Mouse (Mus musculus) embryonic facial prominence, embryonic 13.5 days (tissue): ENCODE measurements around the gene Rassf1. TPM values are rescaled to one million over a fixed set of nuclear protein-coding genes. Genes with fewer than 3 reads are reported as not detected.

ENCODE experiments used
- ATAC-seq: fragments of 200-750 bp; cut with Nextera tagmentation; 2 replicates; pipeline ENCODE4 v1.8.0; 2017; ENCODE audit warnings: low read depth; ENCODE audit not compliant: insufficient number of reproducible peaks, insufficient read depth, low FRiP score, low TSS enrichment
- H3K27ac ChIP-seq: fragments of 300-500 bp; sonication (generic); 2 replicates; pipeline ENCODE4 v1.5.1; 2015; ENCODE audit warnings: moderate library complexity, mild to moderate bottlenecking, inconsistent platforms
- H3K27me3 ChIP-seq: fragments of 300-500 bp; sonication (generic); 2 replicates; pipeline ENCODE4 v1.6.1; 2015; ENCODE audit warnings: mild to moderate bottlenecking, inconsistent platforms
- H3K36me3 ChIP-seq: fragments of 300-500 bp; sonication (generic); 2 replicates; pipeline ENCODE4 v1.6.1; 2015; ENCODE audit warnings: mild to moderate bottlenecking, inconsistent platforms
- H3K4me1 ChIP-seq: fragments of 300-500 bp; sonication (generic); 2 replicates; pipeline ENCODE4 v1.6.1; 2015; ENCODE audit warnings: inconsistent platforms
- H3K4me2 ChIP-seq: fragments of 300-500 bp; sonication (generic); 2 replicates; pipeline ENCODE4 v1.6.1; 2015; ENCODE audit warnings: moderate library complexity, mild to moderate bottlenecking, inconsistent platforms
- H3K4me3 ChIP-seq: fragments of 300-500 bp; sonication (generic); 2 replicates; pipeline ENCODE4 v1.5.1; 2015; ENCODE audit warnings: mild to moderate bottlenecking, inconsistent platforms
- H3K9ac ChIP-seq: fragments of 300-500 bp; sonication (generic); 2 replicates; pipeline ENCODE4 v1.6.1; 2015; ENCODE audit warnings: mild to moderate bottlenecking, inconsistent platforms
- H3K9me3 ChIP-seq: fragments of 300-500 bp; sonication (generic); 2 replicates; pipeline ENCODE4 v1.6.1; 2016; ENCODE audit warnings: inconsistent platforms
- WGBS: fragments of 180-500 bp; shearing (Covaris S2); methylation state at CpG from one replicate; pipeline ENCODE4 v1.1.7; 2015; ENCODE audit warnings: mixed read lengths; 5-methylcytosine and 5-hydroxymethylcytosine counted together
- polyA plus RNA-seq: library from polyadenylated mRNA; unstranded; fragments of >200 nt; fragmentation: Nextera tagmentation; extraction: Ambion mirVana; gene quantifications from 2 replicates; pipeline ENCODE4 v1.2.1, GENCODE M21; 2015

The Rassf1 gene
- polyA plus RNA-seq, 1 experiment from 2014 or later, result 68.5 TPM

DNA sequence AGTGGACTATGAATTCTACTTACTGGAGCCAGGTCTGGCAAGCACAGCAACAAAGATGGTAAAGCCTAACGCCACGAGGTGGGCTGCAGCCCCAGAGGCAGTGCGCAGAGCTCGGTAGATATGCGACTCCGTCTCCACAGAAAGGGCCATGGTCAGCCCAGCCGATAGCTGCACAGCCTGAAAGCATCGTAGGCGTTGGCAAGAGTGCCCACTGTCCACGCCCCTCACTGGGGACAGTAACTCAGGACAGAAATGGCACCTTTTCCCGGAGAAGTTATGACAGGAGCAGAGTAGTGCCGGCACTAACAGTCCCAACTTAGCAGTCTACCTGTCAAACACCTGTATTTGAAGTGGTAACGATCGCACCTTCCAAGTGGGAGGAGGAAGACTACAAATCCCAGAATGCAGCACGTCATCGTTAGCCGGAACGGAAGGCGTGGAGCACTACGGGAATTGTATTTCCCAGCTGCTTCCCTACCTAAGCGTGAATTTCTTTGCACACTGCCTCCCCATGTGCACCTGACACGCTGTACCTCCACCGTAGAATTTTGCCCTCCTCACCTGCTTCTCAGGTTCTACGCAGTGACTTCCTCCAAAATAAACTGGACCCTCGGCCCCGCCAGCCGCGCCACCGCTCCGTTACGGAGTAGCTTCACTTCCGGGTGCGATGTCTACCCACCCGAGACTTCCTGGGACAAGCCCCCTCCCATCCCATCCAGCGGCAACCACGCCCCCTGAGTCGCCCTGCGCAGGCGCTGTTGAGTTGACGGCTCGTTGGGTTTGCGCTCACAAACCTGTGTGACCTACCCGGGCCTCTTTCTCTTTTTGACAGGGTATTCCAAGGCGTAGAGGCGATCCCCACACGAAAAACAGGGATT lies 9.6 kb upstream of the Rassf1 start, which contains the start of the genes Cyb561d2 and Nprl2:
TSS of gene Cyb561d2 (minus strand) at position 720 of the 878 bp plus-strand sequence.
TSS of gene Nprl2 (plus strand) at position 753 of the 878 bp plus-strand sequence.
- Histone ChIP-seq H3K27ac (peak within 1 kb of the TSS; percentile 39; the same call in 1 of the 2 replicates), H3K4me1 (peaks cover 45% of the 10 kb centered on the region)

DNA sequence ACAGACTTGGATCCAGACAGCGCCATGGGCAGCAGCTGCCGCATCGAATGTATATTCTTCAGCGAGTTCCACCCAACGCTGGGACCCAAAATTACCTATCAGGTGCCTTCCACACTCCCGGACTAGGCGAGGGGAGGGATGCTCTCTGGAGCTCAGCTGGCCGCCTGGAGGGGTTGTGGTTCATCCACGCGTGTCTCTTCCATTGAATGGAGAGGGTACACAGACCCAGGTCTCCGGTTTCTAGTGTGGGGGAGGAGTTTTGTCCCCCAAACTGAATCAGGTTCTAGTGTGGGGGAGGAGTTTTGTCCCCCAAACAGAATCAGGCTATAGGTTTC lies 9.0 kb upstream of the Rassf1 start:
- 0 out of 2 replicates have a peak overlapping the region, but pooled peaks have one; percentile 39 for H3K27ac ChIP-seq
- H3K36me3 ChIP-seq, result peaks cover 50% of the 10 kb centered on the region
- no peaks in the 10 kb centered on the region for H3K27me3 ChIP-seq
- peak overlapping the region; percentile 79 for H3K4me2 ChIP-seq
- H3K4me1 ChIP-seq, result peaks cover 45% of the 10 kb centered on the region
- no peak for ATAC-seq
- H3K9ac ChIP-seq, result peak overlapping the region; percentile 76
- no peaks in the 10 kb centered on the region for H3K9me3 ChIP-seq
- H3K4me3 ChIP-seq, result peak overlapping the region; percentile 69
- WGBS, result 1% methylated on average over 11 of the region's 11 CpGs

More for the DNA sequence above, 9.6 kb upstream of the Rassf1 start, which contains the start of the genes Cyb561d2 and Nprl2:
- H3K27me3 ChIP-seq, result no peaks in the 10 kb centered on the region
- no peaks in the 10 kb centered on the region for H3K9me3 ChIP-seq
- H3K36me3 ChIP-seq, result peaks cover 56% of the 10 kb centered on the region
- H3K4me3 ChIP-seq, result peak within 1 kb of the TSS; percentile 69
- WGBS, result under 1% methylated on average over 46 of the region's 46 CpGs
- peak within 1 kb of the TSS; percentile 79 for H3K4me2 ChIP-seq
- peak within 1 kb of the TSS; percentile 76 for H3K9ac ChIP-seq
- ATAC-seq, result peak; percentile 74

DNA sequence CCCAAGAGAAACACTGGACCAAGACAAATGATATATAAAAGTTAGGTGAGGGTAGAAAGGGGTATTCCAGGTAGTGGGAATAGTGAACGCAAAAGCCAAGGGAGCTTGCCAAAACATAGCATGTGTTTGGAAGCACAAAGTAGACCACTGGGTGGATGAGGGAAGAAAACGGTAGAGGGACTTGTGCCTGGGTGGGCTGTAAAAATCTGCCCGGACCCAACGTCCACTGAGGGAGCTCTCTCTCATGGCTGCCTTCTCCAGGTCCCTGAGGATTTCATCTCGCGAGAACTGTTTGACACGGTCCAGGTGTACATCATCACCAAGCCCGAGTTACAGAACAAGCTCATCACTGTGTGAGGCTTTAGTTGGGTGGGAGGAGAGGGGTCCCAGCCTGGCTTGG lies 8.6 kb upstream of the Rassf1 start:
- Histone ChIP-seq H3K4me3 (peak overlapping the region; percentile 69), H3K9ac (peak overlapping the region; percentile 76), H3K27ac (no peak overlapping the region), H3K9me3 (no peaks in the 10 kb centered on the region), H3K36me3 (peaks cover 46% of the 10 kb centered on the region), H3K27me3 (no peaks in the 10 kb centered on the region), H3K4me2 (peak overlapping the region; percentile 79), H3K4me1 (peaks cover 45% of the 10 kb centered on the region)
- 48% methylated on average over 8 of the region's 8 CpGs for WGBS
- ATAC-seq, result no peak

DNA sequence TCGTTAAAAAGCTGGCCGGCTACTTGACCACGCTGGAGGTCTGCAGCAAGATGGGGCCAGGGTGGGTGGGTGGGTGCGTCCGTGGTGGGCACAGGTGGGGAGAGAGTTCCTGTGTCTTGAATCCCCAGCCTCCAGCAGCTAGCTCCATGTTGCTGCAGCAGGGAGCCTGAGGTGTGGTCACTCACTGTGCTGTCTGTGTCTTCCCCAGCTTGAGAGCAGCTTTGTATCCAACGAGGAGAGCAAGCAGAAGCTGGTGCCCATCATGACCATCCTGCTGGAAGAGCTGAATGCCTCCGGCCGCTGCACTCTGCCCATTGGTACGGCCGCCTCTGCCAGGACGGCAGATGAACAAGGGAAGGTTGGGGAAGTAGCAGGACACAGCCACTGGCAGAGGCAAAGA lies 8.1 kb upstream of the Rassf1 start:
- Histone ChIP-seq H3K9me3 (no peaks in the 10 kb centered on the region), H3K36me3 (peaks cover 40% of the 10 kb centered on the region), H3K27ac (no peak overlapping the region), H3K4me2 (peak overlapping the region; percentile 79), H3K9ac (no peak overlapping the region), H3K4me3 (0 out of 2 replicates have a peak overlapping the region, but pooled peaks have one; percentile 69), H3K4me1 (peaks cover 46% of the 10 kb centered on the region), H3K27me3 (no peaks in the 10 kb centered on the region)
- no peak for ATAC-seq
- 86% methylated on average over 11 of the region's 11 CpGs for WGBS

DNA sequence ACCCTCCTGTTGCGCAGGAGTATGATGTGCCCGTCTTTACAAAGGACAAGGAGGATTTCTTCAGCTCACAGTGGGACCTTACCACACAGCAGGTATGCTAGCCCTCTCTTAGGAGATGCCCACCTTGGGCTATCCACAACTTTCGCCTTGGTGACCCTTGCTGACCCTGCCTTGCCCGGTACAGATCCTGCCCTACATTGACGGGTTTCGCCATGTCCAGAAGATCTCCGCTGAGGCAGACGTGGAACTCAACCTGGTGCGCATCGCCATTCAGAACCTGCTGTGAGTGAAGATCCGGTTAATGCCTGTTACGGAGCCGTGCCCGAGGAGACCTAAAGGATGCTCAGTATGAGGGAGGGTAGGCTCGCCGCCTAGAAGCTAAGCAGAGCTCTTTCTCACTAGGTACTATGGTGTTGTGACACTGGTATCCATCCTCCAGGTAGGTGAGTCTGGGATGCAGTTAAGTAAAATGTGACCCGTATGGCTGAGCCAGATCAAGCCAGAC lies 7.1 kb upstream of the Rassf1 start:
- Histone ChIP-seq H3K9ac (no peak overlapping the region), H3K4me2 (no peak overlapping the region), H3K4me3 (no peak overlapping the region), H3K9me3 (no peaks in the 10 kb centered on the region), H3K27me3 (no peaks in the 10 kb centered on the region), H3K27ac (no peak overlapping the region), H3K36me3 (peaks cover 31% of the 10 kb centered on the region), H3K4me1 (peaks cover 46% of the 10 kb centered on the region)
- 95% methylated on average over 17 of the region's 17 CpGs for whole genome bisulfite sequencing
- no peak for ATAC-seq

DNA sequence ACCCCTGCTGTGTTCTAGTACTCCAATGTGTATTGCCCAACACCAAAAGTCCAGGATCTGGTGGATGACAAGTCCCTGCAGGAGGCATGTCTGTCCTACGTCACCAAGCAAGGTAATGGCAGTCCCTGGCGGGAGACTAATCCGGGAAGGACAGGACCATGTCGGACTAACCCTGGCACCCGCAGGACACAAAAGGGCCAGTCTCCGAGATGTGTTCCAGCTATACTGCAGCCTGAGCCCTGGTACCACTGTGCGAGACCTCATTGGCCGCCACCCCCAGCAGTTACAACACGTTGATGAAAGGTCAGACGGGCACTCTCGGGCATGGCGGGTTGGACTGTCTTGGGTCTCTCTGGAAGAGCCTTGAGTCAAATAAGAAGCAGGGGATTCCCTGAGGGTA lies 6.6 kb upstream of the Rassf1 start:
- no peak overlapping the region for H3K27ac ChIP-seq
- no peaks in the 10 kb centered on the region for H3K9me3 ChIP-seq
- H3K4me1 ChIP-seq, result peaks cover 46% of the 10 kb centered on the region
- no peak overlapping the region for H3K9ac ChIP-seq
- WGBS, result 92% methylated on average over 12 of the region's 12 CpGs
- no peak overlapping the region for H3K4me3 ChIP-seq
- no peak for ATAC-seq
- no peaks in the 10 kb centered on the region for H3K27me3 ChIP-seq
- H3K36me3 ChIP-seq, result peaks cover 26% of the 10 kb centered on the region
- no peak overlapping the region for H3K4me2 ChIP-seq

DNA sequence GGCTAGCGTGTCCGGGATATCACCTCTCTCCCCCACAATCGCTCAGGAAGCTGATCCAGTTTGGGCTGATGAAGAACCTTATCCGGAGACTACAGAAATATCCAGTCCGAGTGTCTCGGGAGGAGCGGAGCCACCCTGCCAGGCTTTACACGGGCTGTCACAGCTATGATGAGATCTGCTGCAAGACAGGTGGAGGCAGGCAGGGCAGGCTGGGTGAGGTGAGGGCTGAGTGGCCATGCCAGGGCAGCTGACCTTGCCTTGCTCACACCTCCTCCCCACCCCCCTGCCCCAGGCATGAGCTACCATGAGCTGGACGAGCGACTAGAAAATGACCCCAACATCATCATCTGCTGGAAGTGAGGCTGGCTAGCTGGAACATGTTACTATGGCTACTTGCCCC lies 6.2 kb upstream of the Rassf1 start:
- H3K27ac ChIP-seq, result no peak overlapping the region
- H3K4me3 ChIP-seq, result no peak overlapping the region
- 84% methylated on average over 10 of the region's 10 CpGs for WGBS
- peaks cover 46% of the 10 kb centered on the region for H3K4me1 ChIP-seq
- 0 out of 2 replicates have a peak, but pooled peaks cover under 1% of the 10 kb centered on the region for H3K27me3 ChIP-seq
- H3K4me2 ChIP-seq, result no peak overlapping the region
- no peak for ATAC-seq
- H3K9ac ChIP-seq, result 0 out of 2 replicates have a peak overlapping the region, but pooled peaks have one; percentile 8
- peaks cover 21% of the 10 kb centered on the region for H3K36me3 ChIP-seq
- no peaks in the 10 kb centered on the region for H3K9me3 ChIP-seq

DNA sequence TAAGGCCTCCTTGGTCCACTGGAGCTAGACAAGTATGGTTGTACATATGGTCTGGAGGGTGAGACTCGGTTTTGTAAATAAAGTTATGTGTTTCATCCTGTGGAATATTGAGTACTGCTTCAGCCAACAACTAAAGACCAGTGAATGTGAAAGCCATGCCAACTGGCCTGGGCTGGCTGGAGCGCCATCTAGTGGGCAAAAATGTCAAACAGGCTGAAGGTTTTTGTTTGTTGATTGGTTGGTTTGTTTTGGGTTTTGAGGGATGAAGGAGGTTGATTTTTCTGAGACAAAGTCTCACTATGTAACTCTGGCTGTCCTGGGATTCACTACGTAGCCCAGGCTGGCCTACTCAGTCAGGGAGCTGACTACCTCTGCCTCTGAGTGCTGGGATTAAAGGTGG lies 5.8 kb upstream of the Rassf1 start:
- no peak for ATAC-seq
- WGBS, result 9% methylated on average over 3 of the region's 3 CpGs
- Histone ChIP-seq H3K27me3 (0 out of 2 replicates have a peak, but pooled peaks cover 5% of the 10 kb centered on the region), H3K9ac (no peak overlapping the region), H3K4me2 (no peak overlapping the region), H3K36me3 (peaks cover 21% of the 10 kb centered on the region), H3K9me3 (no peaks in the 10 kb centered on the region), H3K27ac (no peak overlapping the region), H3K4me1 (peaks cover 48% of the 10 kb centered on the region), H3K4me3 (no peak overlapping the region)

DNA sequence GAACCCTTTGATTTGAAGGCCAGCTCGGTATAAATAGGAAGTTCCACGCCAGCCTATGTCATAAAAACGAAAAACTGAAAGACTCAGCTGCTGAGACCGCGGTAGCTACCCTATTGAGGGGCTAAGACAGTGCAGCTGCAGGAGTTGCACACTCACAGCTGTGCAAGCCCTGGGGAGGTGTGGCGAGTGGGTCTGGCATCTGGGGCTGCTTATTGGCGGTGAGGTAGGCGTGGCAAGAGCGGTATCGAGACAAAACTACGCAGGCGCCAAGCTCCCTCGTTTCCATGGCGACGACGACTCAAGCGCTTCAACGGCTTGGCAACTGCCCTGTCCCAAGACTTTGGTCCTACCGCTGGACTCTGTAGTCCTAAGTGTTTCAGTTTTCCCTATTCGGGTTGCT lies 4.3 kb upstream of the Rassf1 start, which contains the start of gene Zmynd10:
TSS of gene Zmynd10 (plus strand) at position 273 of the 400 bp plus-strand sequence.
- peak within 1 kb of the TSS; percentile 54 for H3K9ac ChIP-seq

DNA sequence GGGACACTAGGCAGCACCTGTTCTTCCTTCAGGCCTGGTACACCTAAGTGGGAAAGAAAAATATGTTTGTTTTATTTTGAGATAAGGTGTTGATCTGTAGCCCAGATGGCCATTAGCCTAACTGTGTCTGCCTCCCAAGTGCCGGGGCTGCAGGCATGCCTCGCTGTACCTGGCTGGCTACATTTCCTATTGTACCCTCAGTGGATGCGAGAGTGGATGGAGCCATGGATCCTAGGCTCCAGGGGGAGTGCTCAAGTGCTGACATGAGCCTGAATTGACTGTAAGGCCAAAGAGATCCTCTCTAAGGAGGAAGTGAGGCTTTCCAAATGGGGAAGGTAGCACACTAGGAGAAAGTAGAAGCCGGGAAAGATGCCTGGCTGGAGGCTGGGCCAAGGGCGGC lies 3.4 kb upstream of the Rassf1 start:
- WGBS, result 78% methylated on average over 5 of the region's 5 CpGs
- H3K9me3 ChIP-seq, result no peaks in the 10 kb centered on the region
- no peak overlapping the region for H3K4me3 ChIP-seq
- peaks cover 55% of the 10 kb centered on the region for H3K4me1 ChIP-seq
- H3K9ac ChIP-seq, result no peak overlapping the region
- no peak for ATAC-seq
- H3K27me3 ChIP-seq, result 0 out of 2 replicates have a peak, but pooled peaks cover 7% of the 10 kb centered on the region
- H3K36me3 ChIP-seq, result peaks cover 21% of the 10 kb centered on the region
- H3K4me2 ChIP-seq, result peak overlapping the region; percentile 56; the same call in 1 of the 2 replicates
- H3K27ac ChIP-seq, result no peak overlapping the region

More for the DNA sequence above, 4.3 kb upstream of the Rassf1 start, which contains the start of gene Zmynd10:
- ATAC-seq, result peak; percentile 66
- Histone ChIP-seq H3K36me3 (peaks cover 21% of the 10 kb centered on the region), H3K4me3 (peak within 1 kb of the TSS; percentile 26), H3K27me3 (0 out of 2 replicates have a peak, but pooled peaks cover 7% of the 10 kb centered on the region), H3K4me1 (peaks cover 53% of the 10 kb centered on the region), H3K4me2 (peak within 1 kb of the TSS; percentile 56), H3K9me3 (no peaks in the 10 kb centered on the region), H3K27ac (peak within 1 kb of the TSS; percentile 69)
- 3% methylated on average over 20 of the region's 20 CpGs for WGBS

DNA sequence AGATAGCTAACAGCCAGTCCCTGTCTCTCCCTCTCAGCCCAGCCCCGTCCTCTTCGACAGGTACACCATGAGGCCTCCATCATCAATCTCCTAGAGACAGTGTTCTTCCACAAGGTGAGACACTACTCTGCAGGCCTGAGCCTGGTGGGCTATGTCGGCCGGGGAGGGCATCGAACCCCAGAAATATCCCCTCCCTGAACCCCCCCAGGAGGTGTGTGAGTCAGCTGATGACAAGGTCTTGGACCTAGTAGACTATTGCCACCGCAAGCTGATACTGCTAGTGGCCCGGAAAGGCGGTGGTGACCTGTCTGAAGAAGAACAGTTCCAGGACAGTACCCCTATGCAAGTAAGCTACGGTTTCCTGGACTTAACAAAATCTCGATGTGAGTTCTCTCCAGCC lies 2.5 kb upstream of the Rassf1 start:
- WGBS, result 86% methylated on average over 10 of the region's 10 CpGs
- no peak for ATAC-seq
- peaks cover 17% of the 10 kb centered on the region for H3K36me3 ChIP-seq
- no peaks in the 10 kb centered on the region for H3K9me3 ChIP-seq
- no peak overlapping the region for H3K9ac ChIP-seq
- 0 out of 2 replicates have a peak, but pooled peaks cover 7% of the 10 kb centered on the region for H3K27me3 ChIP-seq
- no peak overlapping the region for H3K27ac ChIP-seq
- H3K4me1 ChIP-seq, result peaks cover 62% of the 10 kb centered on the region
- no peak overlapping the region for H3K4me2 ChIP-seq
- no peak overlapping the region for H3K4me3 ChIP-seq
